Mouse (Mus musculus) olfactory bulb, adult 2 months (tissue): ENCODE data around the gene Ccdc13. TPM values are rescaled to one million over a fixed set of nuclear protein-coding genes. Genes with fewer than 3 reads are reported as not detected.

Experiments used
- H3K27ac ChIP-seq: fragments of 200-500 bp; 2 replicates; pipeline ENCODE4 v1.5.1; 2012; ENCODE audit warnings: low read depth, low read length; ENCODE audit not compliant: insufficient read depth
- H3K4me1 ChIP-seq: fragments of 200-500 bp; 2 replicates; pipeline ENCODE4 v1.6.1; 2012; ENCODE audit warnings: low read length; ENCODE audit not compliant: control insufficient read depth, insufficient read depth
- H3K4me3 ChIP-seq: fragments of 200-500 bp; 2 replicates; pipeline ENCODE4 v1.5.1; 2012; ENCODE audit warnings: mild to moderate bottlenecking, low read depth, low read length, moderate library complexity; ENCODE audit not compliant: insufficient read depth
- CTCF ChIP-seq: fragments of 200-500 bp; IDR thresholded peaks from 2 replicates; pipeline ENCODE4 v1.5.1; 2012; ENCODE audit warnings: low read depth, mild to moderate bottlenecking, low read length, moderate library complexity; ENCODE audit not compliant: insufficient read depth
- POLR2A ChIP-seq: fragments of 200-500 bp; IDR thresholded peaks from 2 replicates; pipeline ENCODE4 v1.6.1; 2012; ENCODE audit warnings: mild to moderate bottlenecking, low read depth, low read length, moderate library complexity; ENCODE audit not compliant: insufficient read depth
- WGBS: fragments of 180-500 bp; shearing (Covaris S2); methylation state at CpG from one replicate; pipeline ENCODE4 v1.1.7; 2018; 5-methylcytosine and 5-hydroxymethylcytosine counted together
- polyA plus RNA-seq: library from polyadenylated mRNA; stranded (reverse); fragments of >200 nt; gene quantifications from 2 replicates; pipeline ENCODE4 v1.2.4, GENCODE M21; 2012; ENCODE audit warnings: low replicate concordance; ENCODE audit not compliant: missing spikeins, insufficient read depth, insufficient read length

The Ccdc13 gene
- polyA plus RNA-seq, 1 experiment = not detected

- 76% methylated on average over 6 of the region's 6 CpGs for WGBS
- no peak overlapping the region for H3K4me3 ChIP-seq
- peaks cover 20% of the 10 kb centered on the region for H3K4me1 ChIP-seq
- no peak overlapping the region for H3K27ac ChIP-seq
- no peak for TF ChIP-seq POLR2A
- no peak for TF ChIP-seq CTCF
Measured at GRCm38 (mm10) chr9:121815183-121815582, 24.1 kb downstream of the Ccdc13 start.

GRCm38 (mm10) chr9:121810081-121810821, 29.0 kb downstream of the Ccdc13 start:
- Histone ChIP-seq H3K4me1 (peaks cover 20% of the 10 kb centered on the region; the same call in 1 of the 2 replicates), H3K4me3 (no peak overlapping the region), H3K27ac (peak overlapping the region; percentile 76)
- WGBS = 44% methylated on average over 15 of the region's 15 CpGs
- TF ChIP-seq POLR2A = no peak
- no peak for TF ChIP-seq CTCF

GRCm38 (mm10) chr9:121808511-121808910, 30.8 kb downstream of the Ccdc13 start:
- WGBS = 74% methylated on average over 3 of the region's 3 CpGs

GRCm38 (mm10) chr9:121807947-121808346, 31.3 kb downstream of the Ccdc13 start:
- TF ChIP-seq CTCF (no peak), POLR2A (no peak)
- WGBS = 49% methylated on average over 7 of the region's 7 CpGs
- H3K4me3 ChIP-seq = no peak overlapping the region
- H3K27ac ChIP-seq = peak overlapping the region; percentile 22
- H3K4me1 ChIP-seq = peaks cover 20% of the 10 kb centered on the region; the same call in 1 of the 2 replicates

More at GRCm38 (mm10) chr9:121808511-121808910, 30.8 kb downstream of the Ccdc13 start:
- Histone ChIP-seq H3K27ac (peak overlapping the region; percentile 22), H3K4me3 (no peak overlapping the region), H3K4me1 (peaks cover 20% of the 10 kb centered on the region; the same call in 1 of the 2 replicates)
- no peak for TF ChIP-seq POLR2A
- TF ChIP-seq CTCF = no peak

- H3K4me1 ChIP-seq = peaks cover 20% of the 10 kb centered on the region; the same call in 1 of the 2 replicates
- WGBS = 64% methylated on average over 1 of the region's 1 CpGs
- H3K4me3 ChIP-seq = no peak overlapping the region
- H3K27ac ChIP-seq = peak overlapping the region; percentile 22
- TF ChIP-seq POLR2A (no peak), CTCF (no peak)
Measured at GRCm38 (mm10) chr9:121807546-121807945, 31.7 kb downstream of the Ccdc13 start.

- 83% methylated on average over 7 of the region's 7 CpGs for WGBS
- Histone ChIP-seq H3K27ac (no peak overlapping the region), H3K4me1 (peaks cover 8% of the 10 kb centered on the region; the same call in 1 of the 2 replicates), H3K4me3 (no peak overlapping the region)
- TF ChIP-seq CTCF (no peak), POLR2A (no peak)
Measured at GRCm38 (mm10) chr9:121802747-121803146, 36.5 kb downstream of the Ccdc13 start.

- peaks cover 17% of the 10 kb centered on the region; the same call in 1 of the 2 replicates for H3K4me1 ChIP-seq
- no peak overlapping the region for H3K27ac ChIP-seq
- no peak overlapping the region for H3K4me3 ChIP-seq
- TF ChIP-seq POLR2A = no peak
- TF ChIP-seq CTCF = no peak
- 58% methylated on average over 6 of the region's 6 CpGs for WGBS
Measured at GRCm38 (mm10) chr9:121798887-121799520, 40.3 kb downstream of the Ccdc13 start.

GRCm38 (mm10) chr9:121797722-121798121, 41.5 kb downstream of the Ccdc13 start:
- H3K27ac ChIP-seq = no peak overlapping the region
- H3K4me3 ChIP-seq = no peak overlapping the region
- WGBS = 56% methylated on average over 12 of the region's 12 CpGs
- no peak for TF ChIP-seq POLR2A
- no peak for TF ChIP-seq CTCF
- peaks cover 21% of the 10 kb centered on the region for H3K4me1 ChIP-seq

GRCm38 (mm10) chr9:121794972-121795539, 44.2 kb downstream of the Ccdc13 start:
- WGBS = 40% methylated on average over 1 of the region's 1 CpGs
- no peak overlapping the region for H3K27ac ChIP-seq
- TF ChIP-seq POLR2A (no peak), CTCF (no peak)
- H3K4me1 ChIP-seq = peaks cover 45% of the 10 kb centered on the region
- H3K4me3 ChIP-seq = no peak overlapping the region
